Mouse (Mus musculus): Measurements from ENCODE around the gene Gm8947. TPM values are rescaled to one million over a fixed set of nuclear protein-coding genes. Genes with fewer than 3 reads are reported as not detected.

Gene Gm8947
- polyA plus RNA-seq (2015; fragmentation: Illumina TruSeq; extraction: RNeasy Lipid Tissue Mini Kit (QIAGEN cat#74804); ENCODE audit: insufficient read depth, low replicate concordance), result not detected

GRCm38 (mm10) chr1:151192075-151192474 is at the start of gene Gm8947:
Gene Gm8947, plus strand, starts transcription at chr1:151192376.

GRCm38 (mm10) chr1:151182266-151182665 is 9.9 kb upstream of the Gm8947 start, which contains the start of gene Gm47985:
Gene Gm47985, plus strand, starts transcription at chr1:151182537.

DNA sequence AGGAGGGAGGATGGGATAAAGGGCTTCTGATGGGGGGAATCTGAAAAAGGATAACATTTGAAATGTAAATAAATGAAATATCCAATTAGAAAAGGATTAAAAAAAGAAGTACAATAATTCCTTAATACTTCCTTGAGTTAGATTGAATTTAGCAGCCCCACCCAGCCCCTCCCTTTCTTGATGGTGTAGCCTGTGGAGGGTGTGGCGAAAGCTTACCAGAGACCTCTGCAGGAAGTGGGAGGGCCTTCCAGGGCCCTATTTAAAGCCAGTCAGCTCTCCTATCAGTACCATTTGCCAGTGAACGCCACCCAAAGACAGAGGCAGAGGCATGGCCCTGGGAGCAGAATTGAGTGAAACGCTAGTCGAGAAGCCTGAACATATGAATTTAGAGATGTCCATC is 5.9 kb downstream of the Gm8947 start, which contains the start of gene Gm47995:
Gene Gm47995 (plus strand): TSS at position 329 of the 400 bp plus-strand sequence.

DNA sequence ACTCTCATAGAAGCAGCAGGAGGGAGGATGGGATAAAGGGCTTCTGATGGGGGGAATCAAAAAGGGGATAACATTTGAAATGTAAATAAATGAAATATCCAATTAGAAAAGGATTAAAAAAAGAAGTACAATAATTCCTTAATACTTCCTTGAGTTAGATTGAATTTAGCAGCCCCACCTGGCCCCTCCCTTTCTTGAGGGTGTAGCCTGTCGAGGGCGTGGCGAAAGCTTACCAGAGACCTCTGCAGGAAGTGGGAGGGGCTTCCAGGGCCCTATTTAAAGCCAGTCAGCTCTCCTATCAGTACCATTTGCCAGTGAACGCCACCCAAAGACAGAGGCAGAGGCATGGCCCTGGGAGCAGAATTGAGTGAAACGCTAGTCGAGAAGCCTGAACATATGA is 11.6 kb downstream of the Gm8947 start, which contains the start of gene 3110040M04Rik:
Gene 3110040M04Rik (plus strand): TSS at position 304 of the 400 bp plus-strand sequence.

DNA sequence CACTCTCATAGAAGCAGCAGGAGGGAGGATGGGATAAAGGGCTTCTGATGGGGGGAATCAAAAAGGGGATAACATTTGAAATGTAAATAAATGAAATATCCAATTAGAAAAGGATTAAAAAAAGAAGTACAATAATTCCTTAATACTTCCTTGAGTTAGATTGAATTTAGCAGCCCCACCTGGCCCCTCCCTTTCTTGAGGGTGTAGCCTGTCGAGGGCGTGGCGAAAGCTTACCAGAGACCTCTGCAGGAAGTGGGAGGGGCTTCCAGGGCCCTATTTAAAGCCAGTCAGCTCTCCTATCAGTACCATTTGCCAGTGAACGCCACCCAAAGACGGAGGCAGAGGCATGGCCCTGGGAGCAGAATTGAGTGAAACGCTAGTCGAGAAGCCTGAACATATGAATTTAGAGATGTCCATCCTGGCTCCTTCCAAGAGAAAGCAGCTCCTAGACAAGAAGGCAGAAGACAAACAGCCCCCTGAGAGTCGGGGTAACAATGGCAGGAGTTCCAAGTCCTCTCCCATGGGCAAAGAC is 17.7 kb downstream of the Gm8947 start, which contains the start of gene Gm47996:
Gene Gm47996 (plus strand): TSS at position 308 of the 532 bp plus-strand sequence.

Other genes with a start within 250 kb of the Gm8947 start
- gene Hmcn1, start 198.9 kb upstream of the Gm8947 start, polyA plus RNA-seq (2015; fragmentation: Illumina TruSeq; extraction: RNeasy Lipid Tissue Mini Kit (QIAGEN cat#74804); ENCODE audit: insufficient read depth, low replicate concordance), result 27.7 TPM
- not detected for gene Gm47985, start 9.8 kb upstream of the Gm8947 start, polyA plus RNA-seq (2015; fragmentation: Illumina TruSeq; extraction: RNeasy Lipid Tissue Mini Kit (QIAGEN cat#74804); ENCODE audit: insufficient read depth, low replicate concordance)
- gene Gm47995, start 6.1 kb downstream of the Gm8947 start, polyA plus RNA-seq (2015; fragmentation: Illumina TruSeq; extraction: RNeasy Lipid Tissue Mini Kit (QIAGEN cat#74804); ENCODE audit: insufficient read depth, low replicate concordance), result not detected
- gene 3110040M04Rik, start 11.7 kb downstream of the Gm8947 start, polyA plus RNA-seq (2015; fragmentation: Illumina TruSeq; extraction: RNeasy Lipid Tissue Mini Kit (QIAGEN cat#74804); ENCODE audit: insufficient read depth, low replicate concordance), result not detected
- gene Gm47996, start 17.8 kb downstream of the Gm8947 start, polyA plus RNA-seq (2015; fragmentation: Illumina TruSeq; extraction: RNeasy Lipid Tissue Mini Kit (QIAGEN cat#74804); ENCODE audit: insufficient read depth, low replicate concordance), result not detected
- 451 TPM for gene Ivns1abp, start 152.1 kb downstream of the Gm8947 start, polyA plus RNA-seq (2015; fragmentation: Illumina TruSeq; extraction: RNeasy Lipid Tissue Mini Kit (QIAGEN cat#74804); ENCODE audit: insufficient read depth, low replicate concordance)
- gene Swt1, start 236.1 kb downstream of the Gm8947 start, polyA plus RNA-seq (2015; fragmentation: Illumina TruSeq; extraction: RNeasy Lipid Tissue Mini Kit (QIAGEN cat#74804); ENCODE audit: insufficient read depth, low replicate concordance), result 37.3 TPM
- 56.7 TPM for gene Trmt1l, start 236.2 kb downstream of the Gm8947 start, polyA plus RNA-seq (2015; fragmentation: Illumina TruSeq; extraction: RNeasy Lipid Tissue Mini Kit (QIAGEN cat#74804); ENCODE audit: insufficient read depth, low replicate concordance)